Mouse (Mus musculus) forebrain, embryonic 13.5 days (tissue): ENCODE results near the gene Phka2. TPM values are rescaled to one million over a fixed set of nuclear protein-coding genes. Genes with fewer than 3 reads are reported as not detected.
A peak's percentile ranks its signal among the peaks of the same experiment; 100 is the strongest.

Experiments used
- ATAC-seq: fragments of 200-750 bp; cut with Nextera tagmentation; 2 replicates; pipeline ENCODE4 v1.8.0; 2017
- H3K27ac ChIP-seq: fragments of 300-500 bp; sonication (generic); 2 replicates; pipeline ENCODE4 v1.5.1; 2015; ENCODE audit warnings: inconsistent platforms, mild to moderate bottlenecking, moderate library complexity
- H3K27me3 ChIP-seq: fragments of 300-500 bp; sonication (generic); 2 replicates; pipeline ENCODE4 v1.6.1; 2015; ENCODE audit warnings: mild to moderate bottlenecking, inconsistent platforms
- H3K36me3 ChIP-seq: fragments of 300-500 bp; sonication (generic); 2 replicates; pipeline ENCODE4 v1.6.1; 2015; ENCODE audit warnings: mild to moderate bottlenecking, inconsistent platforms; ENCODE audit not compliant: poor library complexity, severe bottlenecking
- H3K4me1 ChIP-seq: fragments of 300-500 bp; sonication (generic); 2 replicates; pipeline ENCODE4 v1.6.1; 2015; ENCODE audit warnings: inconsistent platforms
- H3K4me2 ChIP-seq: fragments of 300-500 bp; sonication (generic); 2 replicates; pipeline ENCODE4 v1.6.1; 2015; ENCODE audit warnings: inconsistent platforms, mild to moderate bottlenecking, moderate library complexity
- H3K4me3 ChIP-seq: fragments of 300-500 bp; sonication (generic); 2 replicates; pipeline ENCODE4 v1.5.1; 2015; ENCODE audit warnings: mild to moderate bottlenecking, inconsistent platforms
- H3K9ac ChIP-seq: fragments of 300-500 bp; sonication (generic); 2 replicates; pipeline ENCODE4 v1.6.1; 2015; ENCODE audit warnings: mild to moderate bottlenecking, inconsistent platforms
- H3K9me3 ChIP-seq: fragments of 300-500 bp; sonication (generic); replicated peaks from 2 replicates; pipeline ENCODE4 v1.6.1; 2016; ENCODE audit warnings: inconsistent platforms
- WGBS: fragments of 180-500 bp; shearing (Covaris S2); methylation state at CpG from one replicate; pipeline ENCODE4 v1.1.7; 2015; 5-methylcytosine and 5-hydroxymethylcytosine counted together
- polyA plus RNA-seq: library from polyadenylated mRNA; unstranded; fragments of >200 nt; fragmentation: Nextera tagmentation; extraction: Ambion mirVana; gene quantifications from 2 replicates; pipeline ENCODE4 v1.2.1, GENCODE M21; 2015

Phka2 gene
- polyA plus RNA-seq, 1 experiment from 2014 or later: 14.0 TPM

DNA sequence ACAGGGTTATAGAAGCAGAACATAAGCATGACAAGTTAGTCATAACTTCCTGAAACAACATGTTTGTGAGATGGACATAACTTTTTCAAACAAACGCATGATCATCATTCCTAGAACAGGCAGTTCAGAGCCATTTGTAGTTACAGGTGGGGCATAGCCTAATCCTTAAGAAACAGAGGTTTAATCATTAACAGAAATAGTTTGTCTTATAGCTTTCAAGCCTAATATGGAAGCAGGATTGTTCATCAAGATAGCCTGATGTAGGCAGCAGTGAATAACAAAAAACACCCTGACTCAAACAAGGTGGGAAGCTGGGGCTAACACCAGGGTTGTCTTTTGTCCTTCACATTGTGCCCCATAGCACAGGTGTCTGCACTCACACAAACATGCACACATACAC, 100.8 kb downstream of the Phka2 start:
- H3K4me3 ChIP-seq: no peak overlapping the region
- WGBS: 87% methylated on average over 1 of the region's 1 CpGs

DNA sequence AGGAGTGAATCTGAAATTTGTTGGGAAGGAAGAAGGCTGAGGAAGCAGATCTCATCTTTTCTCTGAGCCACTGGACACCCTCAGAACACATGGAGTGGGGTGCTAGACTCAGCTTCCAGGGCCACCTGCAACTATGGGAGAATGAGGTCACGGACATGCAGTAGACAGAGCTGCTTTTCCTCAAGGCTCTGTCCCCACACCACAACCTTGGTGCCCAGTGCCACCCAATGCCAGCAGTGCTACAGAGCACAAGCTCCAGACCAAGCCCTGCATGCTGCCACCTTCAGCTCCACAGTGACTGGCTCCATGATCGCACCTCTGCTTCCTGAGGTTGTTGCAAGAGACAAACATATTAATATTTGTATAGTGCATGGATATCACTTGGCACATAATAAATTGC, 101.3 kb downstream of the Phka2 start:
- Histone ChIP-seq H3K9me3 (no peaks in the 10 kb centered on the region), H3K36me3 (no peaks in the 10 kb centered on the region), H3K4me3 (no peak overlapping the region), H3K9ac (no peak overlapping the region), H3K4me1 (peaks cover 24% of the 10 kb centered on the region), H3K4me2 (no peak overlapping the region), H3K27me3 (peaks cover 11% of the 10 kb centered on the region; the same call in 1 of the 2 replicates), H3K27ac (no peak overlapping the region)
- no peak for ATAC-seq
- WGBS: 93% methylated on average over 2 of the region's 2 CpGs

More for the DNA sequence above, 100.8 kb downstream of the Phka2 start:
- H3K27ac ChIP-seq: no peak overlapping the region
- H3K9me3 ChIP-seq: no peaks in the 10 kb centered on the region
- H3K4me1 ChIP-seq: peaks cover 24% of the 10 kb centered on the region
- no peaks in the 10 kb centered on the region for H3K36me3 ChIP-seq
- no peak overlapping the region for H3K4me2 ChIP-seq
- no peak overlapping the region for H3K9ac ChIP-seq
- peaks cover 11% of the 10 kb centered on the region; the same call in 1 of the 2 replicates for H3K27me3 ChIP-seq
- ATAC-seq: no peak

DNA sequence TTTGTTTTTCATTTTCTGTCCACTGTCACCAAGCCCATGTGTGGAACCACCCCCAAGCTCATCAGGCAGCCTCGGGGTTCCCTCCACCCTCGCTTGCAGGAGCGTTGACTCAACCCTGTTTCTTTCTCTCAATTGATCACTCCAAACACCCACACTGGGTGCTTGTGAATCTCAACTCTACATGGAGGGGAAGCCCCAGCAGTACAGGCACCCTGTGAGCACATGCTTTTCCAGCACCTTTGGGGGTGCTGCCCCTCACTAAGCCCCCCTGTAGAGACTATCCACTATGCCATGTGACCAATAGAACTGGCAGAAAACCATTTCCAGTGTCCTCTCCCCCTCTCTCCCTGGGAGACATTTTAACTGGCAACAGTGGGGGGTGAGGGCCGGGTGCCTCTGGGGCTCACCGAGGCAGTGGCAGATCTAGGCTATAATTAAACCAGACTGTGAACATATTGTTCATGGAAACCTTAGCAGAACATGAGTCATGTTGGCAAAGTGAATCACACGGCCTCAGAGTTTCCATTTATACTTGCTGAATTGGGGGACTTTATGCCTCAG, 102.1 kb downstream of the Phka2 start:
- no peaks in the 10 kb centered on the region for H3K9me3 ChIP-seq
- no peak overlapping the region for H3K4me3 ChIP-seq
- ATAC-seq: 0 out of 2 replicates have a peak, but pooled peaks have one; percentile 17
- H3K36me3 ChIP-seq: no peaks in the 10 kb centered on the region
- peak overlapping the region; percentile 19; the same call in 1 of the 2 replicates for H3K27ac ChIP-seq
- peaks cover 16% of the 10 kb centered on the region for H3K4me1 ChIP-seq
- H3K4me2 ChIP-seq: no peak overlapping the region
- WGBS: 51% methylated on average over 6 of the region's 6 CpGs
- H3K27me3 ChIP-seq: peaks cover 11% of the 10 kb centered on the region; the same call in 1 of the 2 replicates
- no peak overlapping the region for H3K9ac ChIP-seq

DNA sequence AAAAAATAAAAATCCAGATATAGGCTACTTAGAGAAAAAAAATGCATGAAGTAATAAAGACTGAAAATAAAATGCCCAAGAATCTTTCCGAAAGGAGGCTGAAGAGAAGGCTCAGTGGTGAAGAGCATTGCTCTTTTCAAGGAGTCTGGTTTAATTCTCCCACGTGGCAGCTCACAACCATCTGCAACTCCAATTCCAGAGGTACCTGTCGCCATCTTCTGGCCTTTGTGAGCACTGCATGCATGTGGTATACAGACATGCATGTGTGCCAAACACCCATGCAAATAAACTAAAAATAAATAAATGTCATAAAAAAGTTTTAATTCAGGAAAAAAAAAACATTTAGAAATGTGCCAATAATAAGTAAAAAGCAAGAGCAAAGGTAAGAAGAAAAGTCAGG, 107.9 kb downstream of the Phka2 start:
- Histone ChIP-seq H3K4me3 (no peak overlapping the region), H3K27ac (no peak overlapping the region), H3K27me3 (0 out of 2 replicates have a peak, but pooled peaks cover 5% of the 10 kb centered on the region), H3K4me2 (no peak overlapping the region), H3K9ac (no peak overlapping the region), H3K9me3 (no peaks in the 10 kb centered on the region), H3K4me1 (0 out of 2 replicates have a peak, but pooled peaks cover 4% of the 10 kb centered on the region), H3K36me3 (no peaks in the 10 kb centered on the region)
- WGBS: 31% methylated on average over 3 of the region's 3 CpGs
- no peak for ATAC-seq

DNA sequence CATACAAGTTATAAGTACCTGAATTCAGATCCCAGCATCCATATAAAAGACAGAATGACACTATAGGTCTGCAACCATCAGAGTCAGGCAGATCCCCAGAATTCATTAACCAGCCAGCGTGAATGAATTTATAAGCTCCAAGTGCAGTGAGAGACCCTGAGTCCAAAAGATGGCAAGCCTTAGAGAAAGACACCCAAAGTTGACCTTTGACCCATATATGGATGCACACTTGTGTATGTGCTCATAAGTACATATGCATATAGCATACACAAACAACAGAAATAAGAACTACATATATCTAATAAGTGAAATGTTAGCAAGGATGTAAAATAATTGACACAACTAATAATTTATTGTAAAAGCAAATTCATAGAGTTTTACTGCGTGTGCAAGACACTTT, 108.5 kb downstream of the Phka2 start:
- ATAC-seq: no peak
- Histone ChIP-seq H3K27me3 (0 out of 2 replicates have a peak, but pooled peaks cover 2% of the 10 kb centered on the region), H3K4me1 (0 out of 2 replicates have a peak, but pooled peaks cover 4% of the 10 kb centered on the region), H3K9me3 (no peaks in the 10 kb centered on the region), H3K27ac (no peak overlapping the region), H3K36me3 (no peaks in the 10 kb centered on the region), H3K9ac (no peak overlapping the region), H3K4me2 (no peak overlapping the region), H3K4me3 (no peak overlapping the region)
- 60% methylated on average over 2 of the region's 2 CpGs for WGBS

DNA sequence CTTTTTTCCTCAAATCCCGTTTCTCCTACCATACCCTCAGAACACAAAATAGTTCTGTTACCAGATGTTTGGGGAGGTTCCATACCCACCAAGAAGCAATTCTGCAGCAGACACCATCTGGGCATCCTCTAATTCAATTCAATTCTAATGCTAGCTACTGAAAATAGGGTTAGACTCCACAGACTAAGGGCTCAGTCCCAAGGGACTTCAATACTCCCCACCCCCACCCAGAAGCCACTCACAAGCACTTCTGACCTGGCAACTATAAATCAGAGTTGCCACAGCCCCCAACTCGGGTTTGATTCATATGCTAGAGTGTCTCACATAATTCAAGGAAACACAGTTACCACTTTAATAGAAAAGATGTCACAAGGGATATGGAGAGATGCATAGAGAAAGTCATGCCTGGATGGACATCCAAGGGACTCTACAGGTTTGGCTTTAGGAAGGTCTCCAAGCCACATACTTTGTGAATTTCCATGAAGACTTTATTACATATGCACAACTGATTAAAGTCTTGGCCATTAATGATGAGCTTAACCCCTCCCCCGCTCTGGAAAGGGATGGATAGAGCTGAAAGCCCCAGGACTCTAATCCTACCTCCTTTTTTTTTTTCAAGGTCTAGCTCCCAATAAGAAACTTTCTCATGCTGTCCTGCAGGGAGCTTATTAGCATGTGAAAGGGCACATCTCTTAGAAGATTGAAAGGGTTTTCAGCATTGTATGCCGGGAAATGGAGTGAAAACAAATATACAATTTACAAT, 109.1 kb downstream of the Phka2 start:
- H3K4me3 ChIP-seq: no peak overlapping the region
- no peak overlapping the region for H3K9ac ChIP-seq
- 0 out of 2 replicates have a peak, but pooled peaks cover 4% of the 10 kb centered on the region for H3K4me1 ChIP-seq
- H3K36me3 ChIP-seq: no peaks in the 10 kb centered on the region
- 23% methylated on average over 4 of the region's 4 CpGs for WGBS
- H3K27ac ChIP-seq: no peak overlapping the region
- ATAC-seq: no peak
- 0 out of 2 replicates have a peak, but pooled peaks cover 2% of the 10 kb centered on the region for H3K27me3 ChIP-seq
- H3K9me3 ChIP-seq: no peaks in the 10 kb centered on the region
- H3K4me2 ChIP-seq: no peak overlapping the region

Other genes starting within 250 kb of the Phka2 start
- 0.48 and 0.92 TPM in 2 replicates for gene Adgrg2, start 111.5 kb upstream of the Phka2 start, polyA plus RNA-seq
- gene Ppef1, start 233.6 kb downstream of the Phka2 start, polyA plus RNA-seq: 0.26 and 0.76 TPM in 2 replicates